Mouse (Mus musculus): ENCODE measurements around the gene Rora. TPM values are rescaled to one million over a fixed set of nuclear protein-coding genes. Genes with fewer than 3 reads are reported as not detected.

Rora gene
- polyA plus RNA-seq, 1 experiment from 2014 or later = 9.4 TPM

- 69% methylated on average over 4 of the region's 4 CpGs for WGBS
- Histone ChIP-seq H3K9me3 (ENCODE audit: low read length) (no peaks in the 10 kb centered on the region), H3K4me2 (replicated peaks; ENCODE audit: low read depth, low read length) (no peak overlapping the region), H3K4me3 (ENCODE audit: low read length) (no peak overlapping the region), H3K27ac (ENCODE audit: low read length) (no peak overlapping the region), H3K27me3 (ENCODE audit: insufficient read depth, low read length) (no peaks in the 10 kb centered on the region), H3K9ac (replicated peaks; ENCODE audit: low read length) (no peak overlapping the region), H3K36me3 (ENCODE audit: insufficient read depth, low read length) (no peaks in the 10 kb centered on the region), H3K4me1 (ENCODE audit: insufficient read depth, low read length) (no peaks in the 10 kb centered on the region)
- ATAC-seq (ENCODE audit: low FRiP score, low TSS enrichment) = no peak
These were observed 198.6 kb downstream of the Rora start for GRCm38 (mm10) chr9:68852201-68852600.

GRCm38 (mm10) chr9:68852934-68853333 lies 199.3 kb downstream of the Rora start:
- Histone ChIP-seq H3K36me3 (ENCODE audit: insufficient read depth, low read length) (no peaks in the 10 kb centered on the region), H3K27me3 (ENCODE audit: insufficient read depth, low read length) (no peaks in the 10 kb centered on the region), H3K9me3 (ENCODE audit: low read length) (no peaks in the 10 kb centered on the region), H3K4me2 (replicated peaks; ENCODE audit: low read depth, low read length) (no peak overlapping the region), H3K27ac (ENCODE audit: low read length) (no peak overlapping the region), H3K4me1 (ENCODE audit: insufficient read depth, low read length) (peaks cover under 1% of the 10 kb centered on the region; the same call in 1 of the 2 replicates), H3K9ac (replicated peaks; ENCODE audit: low read length) (no peak overlapping the region), H3K4me3 (ENCODE audit: low read length) (no peak overlapping the region)
- no peak for ATAC-seq (ENCODE audit: low FRiP score, low TSS enrichment)
- WGBS = 86% methylated on average over 2 of the region's 2 CpGs

GRCm38 (mm10) chr9:68859500-68859899 lies 205.9 kb downstream of the Rora start:
- H3K27ac ChIP-seq (ENCODE audit: low read length) = no peak overlapping the region
- H3K4me3 ChIP-seq (ENCODE audit: low read length) = no peak overlapping the region
- no peak overlapping the region for H3K4me2 ChIP-seq (replicated peaks; ENCODE audit: low read depth, low read length)
- H3K9ac ChIP-seq (replicated peaks; ENCODE audit: low read length) = no peak overlapping the region
- H3K4me1 ChIP-seq (ENCODE audit: insufficient read depth, low read length) = peaks cover 10% of the 10 kb centered on the region; the same call in 1 of the 2 replicates
- ATAC-seq (ENCODE audit: low FRiP score, low TSS enrichment) = no peak
- no peaks in the 10 kb centered on the region; the same call in 1 of the 2 replicates for H3K36me3 ChIP-seq (ENCODE audit: insufficient read depth, low read length)
- H3K27me3 ChIP-seq (ENCODE audit: insufficient read depth, low read length) = no peaks in the 10 kb centered on the region
- WGBS = 92% methylated on average over 2 of the region's 2 CpGs
- peaks cover 12% of the 10 kb centered on the region for H3K9me3 ChIP-seq (ENCODE audit: low read length)

GRCm38 (mm10) chr9:68866317-68866716 lies 212.7 kb downstream of the Rora start:
- peaks cover 12% of the 10 kb centered on the region for H3K9me3 ChIP-seq (ENCODE audit: low read length)
- ATAC-seq (ENCODE audit: low FRiP score, low TSS enrichment) = no peak
- H3K4me3 ChIP-seq (ENCODE audit: low read length) = no peak overlapping the region
- H3K27ac ChIP-seq (ENCODE audit: low read length) = no peak overlapping the region
- H3K4me2 ChIP-seq (replicated peaks; ENCODE audit: low read depth, low read length) = no peak overlapping the region
- H3K9ac ChIP-seq (replicated peaks; ENCODE audit: low read length) = no peak overlapping the region
- no peaks in the 10 kb centered on the region; the same call in 1 of the 2 replicates for H3K36me3 ChIP-seq (ENCODE audit: insufficient read depth, low read length)
- H3K4me1 ChIP-seq (ENCODE audit: insufficient read depth, low read length) = no peaks in the 10 kb centered on the region
- 75% methylated on average over 4 of the region's 4 CpGs for WGBS
- H3K27me3 ChIP-seq (ENCODE audit: insufficient read depth, low read length) = no peaks in the 10 kb centered on the region

GRCm38 (mm10) chr9:68873838-68874237 lies 220.3 kb downstream of the Rora start:
- H3K4me3 ChIP-seq (ENCODE audit: low read length) = no peak overlapping the region
- no peak overlapping the region for H3K27ac ChIP-seq (ENCODE audit: low read length)
- no peak for ATAC-seq (ENCODE audit: low FRiP score, low TSS enrichment)
- no peaks in the 10 kb centered on the region for H3K36me3 ChIP-seq (ENCODE audit: insufficient read depth, low read length)
- WGBS = 76% methylated on average over 4 of the region's 4 CpGs
- 0 out of 2 replicates have a peak, but pooled peaks cover 2% of the 10 kb centered on the region for H3K9me3 ChIP-seq (ENCODE audit: low read length)
- no peaks in the 10 kb centered on the region for H3K4me1 ChIP-seq (ENCODE audit: insufficient read depth, low read length)
- no peaks in the 10 kb centered on the region for H3K27me3 ChIP-seq (ENCODE audit: insufficient read depth, low read length)
- no peak overlapping the region for H3K4me2 ChIP-seq (replicated peaks; ENCODE audit: low read depth, low read length)
- H3K9ac ChIP-seq (replicated peaks; ENCODE audit: low read length) = no peak overlapping the region

- ATAC-seq (ENCODE audit: low FRiP score, low TSS enrichment) = no peak
- H3K27ac ChIP-seq (ENCODE audit: low read length) = no peak overlapping the region
- no peaks in the 10 kb centered on the region for H3K4me1 ChIP-seq (ENCODE audit: insufficient read depth, low read length)
- no peaks in the 10 kb centered on the region for H3K36me3 ChIP-seq (ENCODE audit: insufficient read depth, low read length)
- H3K4me3 ChIP-seq (ENCODE audit: low read length) = no peak overlapping the region
- 0 out of 2 replicates have a peak, but pooled peaks cover 2% of the 10 kb centered on the region for H3K9me3 ChIP-seq (ENCODE audit: low read length)
- H3K4me2 ChIP-seq (replicated peaks; ENCODE audit: low read depth, low read length) = no peak overlapping the region
- no peak overlapping the region for H3K9ac ChIP-seq (replicated peaks; ENCODE audit: low read length)
- 78% methylated on average over 2 of the region's 2 CpGs for WGBS
- H3K27me3 ChIP-seq (ENCODE audit: insufficient read depth, low read length) = no peaks in the 10 kb centered on the region
These were observed 221.0 kb downstream of the Rora start for GRCm38 (mm10) chr9:68874544-68874943.

- WGBS = 88% methylated on average over 2 of the region's 2 CpGs
- no peak overlapping the region for H3K4me2 ChIP-seq (replicated peaks; ENCODE audit: low read depth, low read length)
- H3K9me3 ChIP-seq (ENCODE audit: low read length) = 0 out of 2 replicates have a peak, but pooled peaks cover 2% of the 10 kb centered on the region
- ATAC-seq (ENCODE audit: low FRiP score, low TSS enrichment) = no peak
- no peak overlapping the region for H3K9ac ChIP-seq (replicated peaks; ENCODE audit: low read length)
- 0 out of 2 replicates have a peak, but pooled peaks cover 4% of the 10 kb centered on the region for H3K4me1 ChIP-seq (ENCODE audit: insufficient read depth, low read length)
- H3K4me3 ChIP-seq (ENCODE audit: low read length) = no peak overlapping the region
- no peaks in the 10 kb centered on the region for H3K27me3 ChIP-seq (ENCODE audit: insufficient read depth, low read length)
- H3K27ac ChIP-seq (ENCODE audit: low read length) = no peak overlapping the region
- H3K36me3 ChIP-seq (ENCODE audit: insufficient read depth, low read length) = no peaks in the 10 kb centered on the region
These were observed 222.2 kb downstream of the Rora start for GRCm38 (mm10) chr9:68875791-68876190.

- no peak for ATAC-seq (ENCODE audit: low FRiP score, low TSS enrichment)
- H3K27ac ChIP-seq (ENCODE audit: low read length) = no peak overlapping the region
- no peaks in the 10 kb centered on the region for H3K36me3 ChIP-seq (ENCODE audit: insufficient read depth, low read length)
- H3K4me2 ChIP-seq (replicated peaks; ENCODE audit: low read depth, low read length) = no peak overlapping the region
- H3K27me3 ChIP-seq (ENCODE audit: insufficient read depth, low read length) = no peaks in the 10 kb centered on the region
- H3K9ac ChIP-seq (replicated peaks; ENCODE audit: low read length) = no peak overlapping the region
- H3K4me1 ChIP-seq (ENCODE audit: insufficient read depth, low read length) = 0 out of 2 replicates have a peak, but pooled peaks cover 4% of the 10 kb centered on the region
- 0 out of 2 replicates have a peak, but pooled peaks cover 2% of the 10 kb centered on the region for H3K9me3 ChIP-seq (ENCODE audit: low read length)
- WGBS = 82% methylated on average over 2 of the region's 2 CpGs
- no peak overlapping the region for H3K4me3 ChIP-seq (ENCODE audit: low read length)
These were observed 222.7 kb downstream of the Rora start for GRCm38 (mm10) chr9:68876289-68876688.

- WGBS = 39% methylated on average over 6 of the region's 6 CpGs
These were observed 228.3 kb downstream of the Rora start for GRCm38 (mm10) chr9:68881896-68882295.

GRCm38 (mm10) chr9:68883005-68883404 lies 229.4 kb downstream of the Rora start:
- no peak overlapping the region for H3K27ac ChIP-seq (ENCODE audit: low read length)
- no peak overlapping the region for H3K4me3 ChIP-seq (ENCODE audit: low read length)
- no peak for ATAC-seq (ENCODE audit: low FRiP score, low TSS enrichment)
- 69% methylated on average over 6 of the region's 6 CpGs for WGBS
- no peak overlapping the region for H3K4me2 ChIP-seq (replicated peaks; ENCODE audit: low read depth, low read length)
- H3K4me1 ChIP-seq (ENCODE audit: insufficient read depth, low read length) = peaks cover 25% of the 10 kb centered on the region
- H3K36me3 ChIP-seq (ENCODE audit: insufficient read depth, low read length) = no peaks in the 10 kb centered on the region
- H3K27me3 ChIP-seq (ENCODE audit: insufficient read depth, low read length) = no peaks in the 10 kb centered on the region
- no peak overlapping the region for H3K9ac ChIP-seq (replicated peaks; ENCODE audit: low read length)
- H3K9me3 ChIP-seq (ENCODE audit: low read length) = no peaks in the 10 kb centered on the region

More at GRCm38 (mm10) chr9:68881896-68882295, 228.3 kb downstream of the Rora start:
- Histone ChIP-seq H3K9me3 (ENCODE audit: low read length) (no peaks in the 10 kb centered on the region), H3K4me2 (replicated peaks; ENCODE audit: low read depth, low read length) (no peak overlapping the region), H3K36me3 (ENCODE audit: insufficient read depth, low read length) (no peaks in the 10 kb centered on the region), H3K4me3 (ENCODE audit: low read length) (no peak overlapping the region), H3K9ac (replicated peaks; ENCODE audit: low read length) (no peak overlapping the region), H3K27me3 (ENCODE audit: insufficient read depth, low read length) (no peaks in the 10 kb centered on the region), H3K27ac (ENCODE audit: low read length) (no peak overlapping the region), H3K4me1 (ENCODE audit: insufficient read depth, low read length) (peaks cover 23% of the 10 kb centered on the region)
- ATAC-seq (ENCODE audit: low FRiP score, low TSS enrichment) = no peak

All from kidney, embryonic 16.5 days (tissue).